Mouse (Mus musculus) liver, embryonic 14.5 days (tissue): ENCODE measurements around the gene Gm5447.

Experiments
- CTCF ChIP-seq: IDR thresholded peaks from 2 replicates; pipeline ENCODE4 v1.5.1; 2016; ENCODE audit warnings: antibody characterized with exemption, low read depth, control low read depth
- EP300 ChIP-seq: IDR thresholded peaks from 2 replicates; pipeline ENCODE4 v1.6.1; 2016; ENCODE audit warnings: antibody characterized with exemption, low read depth

DNA sequence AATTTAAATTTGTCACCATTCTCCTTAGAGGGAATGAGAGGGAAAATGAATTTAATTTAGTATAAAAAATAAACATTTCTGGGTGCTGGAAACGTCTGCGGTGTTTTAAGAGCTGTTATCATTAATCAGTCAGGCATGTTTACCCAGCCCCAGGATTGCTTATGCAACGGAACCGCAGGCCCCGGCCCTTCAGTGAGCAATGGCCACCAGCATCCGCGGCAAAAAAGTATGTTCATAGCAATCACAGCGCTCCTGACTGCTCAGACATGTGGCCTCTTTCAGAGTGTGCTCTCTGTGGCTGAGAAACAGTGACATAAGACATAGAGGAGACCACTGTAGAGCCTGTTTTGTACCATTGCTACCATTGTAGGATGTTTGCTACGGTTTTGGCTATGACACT lies 16.2 kb downstream of the Gm5447 start:
- TF ChIP-seq CTCF (no peak), EP300 (no peak)
